Mouse (Mus musculus) ES-E14 (cell line): ENCODE data around the gene Usp19. TPM values are rescaled to one million over a fixed set of nuclear protein-coding genes. Genes with fewer than 3 reads are reported as not detected.

ENCODE experiments used
- DNase-seq: peaks from one replicate; pipeline ENCODE4 v3.0.0-alpha.2; 2013; ENCODE audit warnings: low read depth, low spot score
- H3K27ac ChIP-seq: 2 replicates; pipeline ENCODE4 v1.5.1; 2012; ENCODE audit warnings: low read depth, mild to moderate bottlenecking, low read length, moderate library complexity, mixed read lengths; ENCODE audit not compliant: poor library complexity, insufficient read depth, severe bottlenecking
- H3K36me3 ChIP-seq: 2 replicates; pipeline ENCODE4 v1.6.1; 2012; ENCODE audit warnings: mild to moderate bottlenecking, low read length, moderate library complexity, mixed read lengths; ENCODE audit not compliant: control insufficient read depth, poor library complexity, insufficient read depth, severe bottlenecking
- H3K4me1 ChIP-seq, 2 experiments: fragments of 150-350 bp in 1 of 2; sonication (generic) in 1 of 2; 2 replicates each; pipeline ENCODE4 v1.6.1; 2012; ENCODE audit warnings: low read length in 2 of 2, mild to moderate bottlenecking in 1 of 2, mixed read lengths in 1 of 2; ENCODE audit not compliant: control insufficient read depth in 2 of 2, insufficient read depth in 2 of 2, poor library complexity in 1 of 2
- H3K4me3 ChIP-seq, 2 experiments: fragments of 150-350 bp in 1 of 2; sonication (generic) in 1 of 2; 2 replicates each; pipeline ENCODE4 v1.5.1; 2012; ENCODE audit warnings: low read length in 2 of 2, low read depth in 1 of 2, mild to moderate bottlenecking in 1 of 2, mixed read lengths in 1 of 2; ENCODE audit not compliant: insufficient read depth in 1 of 2, poor library complexity in 1 of 2, severe bottlenecking in 1 of 2
- H3K9ac ChIP-seq: 2 replicates; pipeline ENCODE4 v1.6.1; 2012; ENCODE audit warnings: low read depth, mild to moderate bottlenecking, low read length, mixed read lengths; ENCODE audit not compliant: poor library complexity, insufficient read depth, severe bottlenecking
- H3K9me3 ChIP-seq: fragments of 150-350 bp; sonication (generic); 2 replicates; pipeline ENCODE4 v1.6.1; 2012; ENCODE audit warnings: low read depth, mild to moderate bottlenecking, low read length; ENCODE audit not compliant: control insufficient read depth, insufficient read depth
- CHD2 ChIP-seq: IDR thresholded peaks from 2 replicates; pipeline ENCODE4 v1.6.1; 2014; ENCODE audit warnings: mild to moderate bottlenecking, low read depth, low read length, inconsistent platforms
- HCFC1 ChIP-seq: IDR thresholded peaks from 2 replicates; pipeline ENCODE4 v1.6.1; 2012; ENCODE audit warnings: low read length, inconsistent platforms, borderline replicate concordance; ENCODE audit not compliant: insufficient read depth
- MAFK ChIP-seq: IDR thresholded peaks from 2 replicates; pipeline ENCODE4 v1.6.1; 2014; ENCODE audit warnings: mild to moderate bottlenecking, low read depth, low read length, inconsistent platforms; ENCODE audit not compliant: insufficient read depth
- ZC3H11A ChIP-seq: IDR thresholded peaks from 2 replicates; pipeline ENCODE4 v1.6.1; 2012; ENCODE audit warnings: low read depth, mild to moderate bottlenecking, inconsistent platforms, low read length, borderline replicate concordance
- ZNF384 ChIP-seq: IDR thresholded peaks from 2 replicates; pipeline ENCODE4 v1.6.1; 2012; ENCODE audit warnings: low read depth, low read length, inconsistent platforms
- in situ Hi-C, 2 experiments: fragments of 600-800 bp; cut with MboI; formaldehyde crosslinking; loops; one replicate each; pipeline ENCODE4 v1.15.1; 2025; ENCODE audit warnings: low sequenced_read_pairs in 2 of 2, inconsistent platforms in 1 of 2; ENCODE audit not compliant: unreplicated experiment in 2 of 2
- total RNA-seq: library from RNA; depleted of rRNA; stranded (reverse); fragments of 300-350 nt; gene quantifications from 2 replicates; pipeline ENCODE4 v1.2.3, GENCODE M21; 2012

Usp19 gene
- total RNA-seq, 1 experiment = 92.1 TPM

DNA sequence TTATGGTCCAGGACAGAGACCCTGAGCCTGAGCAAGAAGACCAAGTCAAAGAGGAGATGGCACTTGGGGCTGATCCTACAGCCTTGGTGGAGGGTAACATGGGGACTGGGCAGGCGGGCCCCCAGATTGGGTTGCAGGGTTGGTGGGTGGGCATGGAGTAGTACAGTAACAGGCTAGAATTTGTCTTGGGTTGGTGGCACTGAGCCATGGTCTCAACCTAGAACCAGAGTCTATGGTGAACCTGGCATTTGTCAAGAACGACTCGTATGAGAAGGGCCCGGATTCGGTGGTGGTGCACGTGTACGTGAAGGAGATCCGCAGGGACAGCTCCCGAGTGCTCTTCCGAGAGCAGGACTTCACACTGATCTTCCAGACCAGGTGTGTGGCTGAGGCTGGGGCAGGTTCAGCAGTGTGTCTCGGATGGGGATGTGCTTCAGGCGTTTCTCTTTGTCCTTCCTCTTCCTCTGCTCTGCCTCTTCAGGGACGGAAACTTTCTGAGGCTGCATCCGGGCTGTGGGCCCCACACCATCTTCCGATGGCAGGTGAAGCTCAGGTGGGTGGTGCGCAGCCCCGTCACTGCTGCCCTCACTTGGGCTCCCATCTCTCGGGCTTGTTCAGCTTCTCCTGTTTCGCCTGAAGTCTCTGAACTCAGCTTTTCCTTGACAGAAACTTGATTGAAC, 3.9 kb downstream of the Usp19 start:
- Histone ChIP-seq H3K9ac (no peak overlapping the region), H3K27ac (no peak overlapping the region), H3K4me1 (peaks cover 0 to 6% of the 10 kb centered on the region in 2 experiments; a peak in 3 of 4 replicates), H3K9me3 (no peaks in the 10 kb centered on the region), H3K36me3 (peaks cover 64% of the 10 kb centered on the region), H3K4me3 (no peak overlapping the region)
- in situ Hi-C loops = no loop called here
- TF ChIP-seq ZNF384 (no peak), HCFC1 (no peak), CHD2 (no peak), ZC3H11A (no peak), MAFK (no peak)
- DNase-seq = no peak

DNA sequence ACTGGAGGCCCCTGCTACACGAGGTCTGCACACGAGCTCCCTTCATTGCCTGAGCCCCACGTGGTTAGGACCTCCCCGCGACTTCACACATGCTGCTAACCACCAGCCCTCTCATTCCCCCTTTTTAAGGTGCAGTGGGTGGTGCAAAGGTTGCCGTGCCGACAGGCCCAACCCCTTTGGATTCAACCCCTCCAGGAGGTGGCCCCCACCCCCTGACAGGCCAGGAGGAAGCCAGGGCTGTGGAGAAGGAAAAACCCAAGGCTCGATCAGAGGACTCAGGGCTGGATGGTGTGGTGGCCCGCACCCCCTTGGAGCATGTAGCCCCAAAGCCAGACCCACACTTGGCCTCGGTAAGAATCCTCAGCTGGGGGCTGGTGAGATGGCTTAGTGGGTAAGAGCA, 4.5 kb downstream of the Usp19 start:
- no peaks in the 10 kb centered on the region for H3K9me3 ChIP-seq
- TF ChIP-seq MAFK (no peak), ZNF384 (no peak), HCFC1 (no peak), CHD2 (no peak), ZC3H11A (no peak)
- H3K4me1 ChIP-seq = peaks cover 0 to 3% of the 10 kb centered on the region in 2 experiments; a peak in 2 of 4 replicates
- H3K9ac ChIP-seq = no peak overlapping the region
- in situ Hi-C loops = no loop called here
- no peak overlapping the region for H3K4me3 ChIP-seq
- no peak overlapping the region for H3K27ac ChIP-seq
- peaks cover 70% of the 10 kb centered on the region for H3K36me3 ChIP-seq
- DNase-seq = no peak

DNA sequence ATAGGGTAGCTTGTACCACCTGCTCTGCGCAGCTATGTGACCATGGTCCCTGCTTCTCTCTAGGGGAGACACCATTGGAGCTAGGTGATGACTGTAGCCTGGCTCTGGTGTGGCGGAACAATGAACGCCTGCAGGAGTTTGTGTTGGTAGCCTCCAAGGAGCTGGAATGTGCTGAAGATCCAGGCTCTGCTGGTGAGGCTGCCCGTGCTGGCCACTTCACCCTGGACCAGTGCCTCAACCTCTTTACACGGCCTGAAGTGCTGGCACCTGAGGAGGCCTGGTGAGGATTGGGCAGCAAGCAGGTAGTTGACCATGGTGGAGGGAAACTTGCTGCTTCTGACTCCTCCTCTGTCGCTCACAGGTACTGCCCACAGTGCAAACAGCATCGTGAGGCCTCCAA, 8.8 kb downstream of the Usp19 start:
- DNase-seq = no peak
- in situ Hi-C loops = no loop called here
- Histone ChIP-seq H3K9ac (no peak overlapping the region), H3K4me1 (no peaks in the 10 kb centered on the region), H3K36me3 (peaks cover 75% of the 10 kb centered on the region), H3K9me3 (no peaks in the 10 kb centered on the region), H3K27ac (no peak overlapping the region), H3K4me3 (no peak overlapping the region)
- TF ChIP-seq HCFC1 (no peak), ZNF384 (no peak), ZC3H11A (no peak), CHD2 (no peak), MAFK (no peak)

DNA sequence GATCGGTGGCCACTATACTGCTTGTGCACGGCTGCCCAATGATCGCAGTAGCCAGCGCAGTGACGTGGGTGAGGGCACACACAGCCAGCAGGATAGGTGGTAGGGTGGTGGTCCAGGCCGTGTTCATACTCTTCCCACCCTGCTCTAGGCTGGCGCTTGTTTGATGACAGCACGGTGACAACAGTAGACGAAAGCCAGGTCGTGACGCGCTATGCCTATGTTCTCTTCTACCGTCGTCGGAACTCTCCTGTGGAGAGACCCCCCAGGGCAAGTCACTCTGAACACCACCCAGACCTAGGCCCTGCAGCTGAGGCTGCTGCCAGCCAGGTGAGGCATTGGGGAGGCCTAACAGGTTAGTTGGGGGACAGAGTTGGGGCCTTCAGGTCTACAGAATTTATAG, 9.5 kb downstream of the Usp19 start:
- Histone ChIP-seq H3K27ac (no peak overlapping the region), H3K36me3 (peaks cover 68% of the 10 kb centered on the region), H3K4me1 (no peaks in the 10 kb centered on the region), H3K9ac (no peak overlapping the region), H3K4me3 (no peak overlapping the region), H3K9me3 (no peaks in the 10 kb centered on the region)
- no peak for TF ChIP-seq CHD2
- TF ChIP-seq ZC3H11A = no peak
- no peak for TF ChIP-seq ZNF384
- TF ChIP-seq HCFC1 = no peak
- TF ChIP-seq MAFK = no peak
- no peak for DNase-seq
- in situ Hi-C loops = no loop called here

DNA sequence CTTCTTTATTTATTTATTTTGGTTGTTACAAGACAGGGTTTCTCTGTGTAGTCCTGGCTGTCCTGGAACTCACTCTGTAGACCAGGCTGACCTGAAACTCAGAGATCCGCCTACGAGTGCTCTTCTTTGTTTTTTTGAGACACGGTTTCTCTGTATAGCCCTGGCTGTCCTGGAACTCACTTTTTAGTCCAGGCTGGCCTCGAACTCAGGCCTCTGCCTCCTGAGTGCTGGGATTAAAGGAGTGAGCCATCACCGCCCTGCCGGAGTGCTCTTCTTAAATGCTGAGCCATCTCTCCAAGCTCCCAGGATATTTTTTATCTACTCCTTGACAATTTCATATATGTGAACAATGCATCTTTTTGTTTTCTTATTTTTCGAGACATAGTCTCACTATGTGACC, 16.5 kb downstream of the Usp19 start:
- TF ChIP-seq ZC3H11A (no peak), HCFC1 (no peak), MAFK (no peak), ZNF384 (no peak), CHD2 (no peak)
- in situ Hi-C loops = no loop called here
- H3K27ac ChIP-seq = no peak overlapping the region
- no peak overlapping the region for H3K9ac ChIP-seq
- peaks cover 22% of the 10 kb centered on the region for H3K36me3 ChIP-seq
- H3K9me3 ChIP-seq = no peaks in the 10 kb centered on the region
- H3K4me1 ChIP-seq = no peaks in the 10 kb centered on the region
- no peak for DNase-seq
- H3K4me3 ChIP-seq = no peak overlapping the region
